Mouse (Mus musculus) splenic B cell, adult 2 months (primary cell): ENCODE results near the gene Maml1.

Source experiments
- DNase-seq: peaks from one replicate; pipeline ENCODE4 v3.0.0-alpha.2; 2011; ENCODE audit warnings: low read depth, low spot score
- H3K27me3 ChIP-seq: 2 replicates; pipeline ENCODE4 v1.6.1; 2012; ENCODE audit warnings: mild to moderate bottlenecking, low read length, moderate library complexity, mixed read lengths; ENCODE audit not compliant: control insufficient read depth, poor library complexity, insufficient read depth, severe bottlenecking
- H3K36me3 ChIP-seq: 2 replicates; pipeline ENCODE4 v1.6.1; 2012; ENCODE audit warnings: mild to moderate bottlenecking, low read length, moderate library complexity, mixed read lengths; ENCODE audit not compliant: control insufficient read depth, poor library complexity, insufficient read depth, severe bottlenecking

Gene Maml1

GRCm38 (mm10) chr11:50225611-50226378, 66.3 kb downstream of the Maml1 start:
- peak; percentile 39 for DNase-seq
- H3K27me3 ChIP-seq: no peaks in the 10 kb centered on the region
- no peaks in the 10 kb centered on the region for H3K36me3 ChIP-seq

GRCm38 (mm10) chr11:50224671-50225530, 67.2 kb downstream of the Maml1 start:
- Histone ChIP-seq H3K27me3 (no peaks in the 10 kb centered on the region), H3K36me3 (no peaks in the 10 kb centered on the region)
- peak; percentile 59 for DNase-seq

GRCm38 (mm10) chr11:50223783-50224662, 68.1 kb downstream of the Maml1 start:
- no peak for DNase-seq
- Histone ChIP-seq H3K27me3 (no peaks in the 10 kb centered on the region), H3K36me3 (no peaks in the 10 kb centered on the region)

- DNase-seq: no peak
- H3K27me3 ChIP-seq: no peaks in the 10 kb centered on the region
Observed at GRCm38 (mm10) chr11:50222559-50223276, 69.4 kb downstream of the Maml1 start.

GRCm38 (mm10) chr11:50219833-50220232, 72.3 kb downstream of the Maml1 start:
- DNase-seq: no peak
- H3K36me3 ChIP-seq: no peaks in the 10 kb centered on the region

More at GRCm38 (mm10) chr11:50222559-50223276, 69.4 kb downstream of the Maml1 start:
- H3K36me3 ChIP-seq: no peaks in the 10 kb centered on the region

GRCm38 (mm10) chr11:50217811-50218210, 74.3 kb downstream of the Maml1 start:
- Histone ChIP-seq H3K36me3 (no peaks in the 10 kb centered on the region), H3K27me3 (no peaks in the 10 kb centered on the region)
- DNase-seq: no peak

More at GRCm38 (mm10) chr11:50219833-50220232, 72.3 kb downstream of the Maml1 start:
- H3K27me3 ChIP-seq: no peaks in the 10 kb centered on the region

- H3K27me3 ChIP-seq: no peaks in the 10 kb centered on the region
- DNase-seq: no peak
Observed at GRCm38 (mm10) chr11:50216724-50217366, 75.3 kb downstream of the Maml1 start.

GRCm38 (mm10) chr11:50215633-50216032, 76.5 kb downstream of the Maml1 start:
- Histone ChIP-seq H3K36me3 (no peaks in the 10 kb centered on the region), H3K27me3 (no peaks in the 10 kb centered on the region)
- DNase-seq: no peak

More at GRCm38 (mm10) chr11:50216724-50217366, 75.3 kb downstream of the Maml1 start:
- H3K36me3 ChIP-seq: no peaks in the 10 kb centered on the region

- no peak for DNase-seq
Observed at GRCm38 (mm10) chr11:50214631-50215030, 77.5 kb downstream of the Maml1 start.

GRCm38 (mm10) chr11:50212848-50213758, 79.0 kb downstream of the Maml1 start:
- H3K27me3 ChIP-seq: no peaks in the 10 kb centered on the region
- peak; percentile 64 for DNase-seq
- H3K36me3 ChIP-seq: no peaks in the 10 kb centered on the region

More at GRCm38 (mm10) chr11:50214631-50215030, 77.5 kb downstream of the Maml1 start:
- no peaks in the 10 kb centered on the region for H3K27me3 ChIP-seq
- no peaks in the 10 kb centered on the region for H3K36me3 ChIP-seq

GRCm38 (mm10) chr11:50212060-50212739, 79.9 kb downstream of the Maml1 start:
- Histone ChIP-seq H3K27me3 (no peaks in the 10 kb centered on the region), H3K36me3 (no peaks in the 10 kb centered on the region)
- DNase-seq: no peak

GRCm38 (mm10) chr11:50211322-50212059, 80.6 kb downstream of the Maml1 start:
- DNase-seq: no peak
- no peaks in the 10 kb centered on the region for H3K27me3 ChIP-seq
- no peaks in the 10 kb centered on the region for H3K36me3 ChIP-seq
